Mouse (Mus musculus) ES-CJ7 (cell line): ENCODE measurements around the gene H2-Q7.
A peak's percentile ranks its signal among the peaks of the same experiment; 100 is the strongest.
"Not testable (repeated sequence)": the region's sequence is repeated elsewhere in the genome, so short reads cannot be mapped to it uniquely, and the experiment has no call there.

Experiments used
- DNase-seq: peaks from one replicate; pipeline ENCODE4 v3.0.0; 2011; ENCODE audit warnings: low read depth, low spot score

H2-Q7 gene

GRCm38 (mm10) chr17:35435577-35435976 lies 3.4 kb upstream of the H2-Q7 start:
- peak; percentile 8 for DNase-seq

- not testable (repeated sequence) for DNase-seq
Measured at GRCm38 (mm10) chr17:35437386-35437936, 1.5 kb upstream of the H2-Q7 start.

DNA sequence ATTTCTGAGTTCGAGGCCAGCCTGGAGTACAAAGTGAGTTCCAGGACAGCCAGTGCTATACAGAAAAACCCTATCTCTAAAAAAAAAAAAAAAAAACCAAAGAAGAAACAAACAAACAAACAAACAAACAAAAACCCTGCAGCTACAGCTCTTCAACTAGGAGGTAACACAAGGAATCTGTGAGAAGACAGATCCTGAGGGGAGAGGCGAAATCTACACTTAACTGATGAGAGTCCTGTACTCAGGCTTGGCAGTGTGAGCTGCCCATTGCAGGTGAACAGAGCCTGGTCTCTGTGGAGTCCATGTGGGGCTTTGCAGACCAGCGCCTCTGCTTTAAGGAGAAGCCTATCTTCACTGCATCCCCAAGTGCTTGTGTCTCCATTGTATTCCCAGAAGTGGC lies 560 bp upstream of the H2-Q7 start:
- DNase-seq, result peak; percentile 9

- DNase-seq, result peak; percentile 21
Measured at GRCm38 (mm10) chr17:35439295-35439747, 366 bp downstream of the H2-Q7 start.

- DNase-seq, result peak; percentile 50
Measured at GRCm38 (mm10) chr17:35439925-35440645, 1.1 kb downstream of the H2-Q7 start.

- not testable (repeated sequence) for DNase-seq
Measured at GRCm38 (mm10) chr17:35442376-35442775, 3.4 kb downstream of the H2-Q7 start.

DNA sequence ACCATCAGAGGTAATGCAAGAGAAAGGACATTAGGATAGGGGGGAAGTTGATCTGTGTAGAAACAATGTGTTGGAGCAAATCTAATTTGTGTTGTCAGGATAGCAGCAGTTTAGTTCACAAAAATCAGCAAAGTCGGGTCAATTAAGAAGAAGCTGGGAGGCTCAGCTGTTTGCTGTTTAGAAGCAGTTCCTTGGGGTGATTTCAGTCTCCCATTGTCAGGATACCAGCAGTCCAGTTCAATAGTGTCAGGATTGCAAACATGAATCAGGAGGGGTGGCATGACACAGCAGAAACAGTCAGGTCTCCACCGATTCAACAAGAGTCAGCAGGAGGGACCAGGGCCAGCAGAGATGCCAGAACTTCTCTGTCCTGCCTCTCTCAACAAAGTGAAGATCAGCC lies 5.6 kb downstream of the H2-Q7 start:
- not testable (repeated sequence) for DNase-seq

GRCm38 (mm10) chr17:35458247-35458646 lies 19.3 kb downstream of the H2-Q7 start:
- DNase-seq, result not testable (repeated sequence)

DNA sequence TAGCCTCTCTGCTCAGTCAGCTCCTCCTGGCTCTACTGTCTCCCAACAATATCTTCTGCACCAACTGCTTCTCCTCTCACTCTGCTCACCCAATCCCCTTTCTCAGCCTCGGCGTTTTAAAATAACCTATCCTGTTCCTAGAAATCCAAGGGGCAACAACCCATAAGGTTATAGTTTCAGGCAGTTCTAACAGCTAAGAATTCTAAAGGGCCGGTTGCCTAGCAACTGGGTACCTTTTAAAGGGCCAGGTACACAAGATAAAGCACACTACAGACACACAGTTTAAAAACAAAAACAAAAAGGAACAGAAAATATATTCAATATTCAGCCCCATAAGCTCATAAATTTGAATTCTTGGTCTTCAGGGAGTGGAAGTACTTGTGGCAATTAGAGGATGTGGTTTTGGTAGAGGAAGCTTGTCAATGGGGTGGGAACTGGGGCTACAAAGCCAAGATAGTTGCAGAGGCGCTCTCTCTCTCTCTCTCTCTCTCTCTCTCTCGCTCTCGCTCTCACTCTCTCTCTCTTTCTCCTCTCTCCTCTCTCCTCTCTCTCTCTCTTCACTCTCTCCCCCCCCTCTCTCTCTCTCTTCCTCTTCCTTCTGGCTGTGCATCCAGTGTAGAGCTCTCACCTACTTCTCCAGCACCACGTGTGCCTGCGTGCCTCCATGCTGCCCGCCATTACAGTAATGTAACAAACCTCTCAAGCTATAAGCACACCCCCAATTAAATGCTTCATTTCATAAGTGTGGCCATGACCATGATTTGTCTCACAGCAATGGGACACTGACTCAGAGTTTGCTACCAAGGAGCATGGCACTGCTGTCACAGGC lies 21.8 kb downstream of the H2-Q7 start:
- DNase-seq, result not testable (repeated sequence)

GRCm38 (mm10) chr17:35465651-35466050 lies 26.7 kb downstream of the H2-Q7 start:
- DNase-seq, result peak; percentile 69

GRCm38 (mm10) chr17:35468936-35469335 lies 30.0 kb downstream of the H2-Q7 start:
- DNase-seq, result not testable (repeated sequence)

- peak; percentile 13 for DNase-seq
Measured at GRCm38 (mm10) chr17:35469842-35470751, 31.1 kb downstream of the H2-Q7 start, which contains the start of gene H2-Q10. H2-Q10 (plus strand) TSS chr17:35470089.

GRCm38 (mm10) chr17:35484066-35484465 lies 45.1 kb downstream of the H2-Q7 start:
- DNase-seq, result peak; percentile 74

DNA sequence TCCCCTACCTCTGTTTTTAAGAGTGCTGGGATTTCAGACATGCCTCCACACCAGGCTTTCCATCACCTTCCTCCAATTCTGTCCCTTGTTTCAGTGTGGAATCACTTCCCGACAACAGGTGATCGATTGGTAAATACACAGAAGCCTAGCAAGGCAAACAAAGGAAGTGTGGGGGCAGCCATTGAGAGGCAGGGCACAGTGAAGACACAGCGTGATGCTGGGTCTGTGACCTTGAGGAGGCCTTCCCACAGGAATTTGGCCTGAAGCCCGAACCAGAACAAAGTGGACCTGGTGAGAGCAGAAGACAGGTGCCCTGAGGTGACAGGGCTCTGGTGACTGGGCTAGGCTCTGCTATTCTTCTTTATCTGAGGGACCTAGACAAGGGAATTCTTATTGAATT lies 46.7 kb downstream of the H2-Q7 start:
- DNase-seq, result peak; percentile 94

DNA sequence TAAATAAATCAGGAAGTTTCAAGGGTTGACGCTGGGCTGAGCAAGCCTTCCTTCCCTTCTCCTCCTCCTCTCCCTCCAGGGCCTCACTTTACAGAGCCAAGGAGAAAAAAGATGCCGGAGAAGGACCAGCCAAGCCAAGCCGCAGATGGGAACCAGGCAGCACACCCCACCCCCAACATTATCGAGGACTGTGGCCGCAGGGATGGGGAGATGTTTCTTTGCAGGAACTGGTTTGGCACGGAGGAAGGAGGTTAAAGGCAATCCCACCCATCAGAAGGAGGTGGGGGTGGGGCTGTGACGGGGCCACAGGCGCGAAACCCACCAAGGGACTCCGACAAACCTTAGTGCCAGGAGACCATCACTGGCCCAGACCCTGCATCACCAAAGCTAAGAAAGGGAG lies 47.8 kb downstream of the H2-Q7 start:
- DNase-seq, result peak; percentile 84

GRCm38 (mm10) chr17:35488041-35488440 lies 49.1 kb downstream of the H2-Q7 start:
- DNase-seq, result peak; percentile 55

DNA sequence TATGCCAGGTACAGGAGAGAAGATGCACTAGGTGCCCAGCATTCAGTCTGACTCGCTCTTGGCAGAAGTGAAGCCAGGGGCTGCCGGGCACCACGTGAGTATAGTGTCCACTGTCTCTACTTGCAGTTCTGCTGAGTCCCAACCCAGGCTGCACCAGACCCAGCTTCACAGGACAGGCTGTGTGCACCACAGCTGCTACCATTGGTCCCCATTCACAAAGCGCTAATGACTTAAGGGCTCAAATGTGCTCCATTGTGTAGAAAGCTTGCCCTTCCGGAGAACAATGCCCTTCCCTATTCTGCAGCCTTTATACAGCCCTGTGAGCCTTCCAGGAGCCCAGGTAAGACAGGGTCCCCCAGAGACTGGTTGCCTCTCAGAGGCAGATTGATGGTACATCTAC lies 51.4 kb downstream of the H2-Q7 start:
- DNase-seq, result peak; percentile 91
